Mouse (Mus musculus) midbrain, embryonic 11.5 days (tissue): ENCODE results near the gene Hmox1. TPM values are rescaled to one million over a fixed set of nuclear protein-coding genes. Genes with fewer than 3 reads are reported as not detected.

ENCODE experiments used
- ATAC-seq: fragments of 200-750 bp; cut with Nextera tagmentation; 2 replicates; pipeline ENCODE4 v1.8.0; 2017; ENCODE audit warnings: moderate TSS enrichment, moderate library complexity; ENCODE audit not compliant: low FRiP score
- DNase-seq: peaks from one replicate; pipeline ENCODE4 v3.0.0; 2015; ENCODE audit warnings: low spot score; ENCODE audit errors: missing footprints
- H3K27ac ChIP-seq: fragments of 300-500 bp; sonication (generic); 2 replicates; pipeline ENCODE4 v1.5.1; 2014; ENCODE audit warnings: low read depth, low read length
- H3K27me3 ChIP-seq: fragments of 300-500 bp; sonication (generic); 2 replicates; pipeline ENCODE4 v1.6.1; 2014; ENCODE audit warnings: mild to moderate bottlenecking, low read length, moderate library complexity, mixed read lengths; ENCODE audit not compliant: control insufficient read depth, insufficient read depth
- H3K36me3 ChIP-seq: fragments of 300-500 bp; sonication (generic); 2 replicates; pipeline ENCODE4 v1.6.1; 2014; ENCODE audit warnings: mild to moderate bottlenecking, low read length, moderate library complexity, mixed read lengths; ENCODE audit not compliant: control insufficient read depth, insufficient read depth
- H3K4me1 ChIP-seq: fragments of 300-500 bp; sonication (generic); 2 replicates; pipeline ENCODE4 v1.6.1; 2014; ENCODE audit warnings: low read length; ENCODE audit not compliant: control insufficient read depth, insufficient read depth
- H3K4me2 ChIP-seq: fragments of 300-500 bp; sonication (generic); 2 replicates; pipeline ENCODE4 v1.6.1; 2014; ENCODE audit warnings: mild to moderate bottlenecking, moderate library complexity
- H3K4me3 ChIP-seq: fragments of 300-500 bp; sonication (generic); 2 replicates; pipeline ENCODE4 v1.5.1; 2014; ENCODE audit warnings: low read depth, low read length
- H3K9ac ChIP-seq: fragments of 300-500 bp; sonication (generic); 2 replicates; pipeline ENCODE4 v1.6.1; 2014; ENCODE audit warnings: low read length
- H3K9me3 ChIP-seq: fragments of 300-500 bp; sonication (generic); 2 replicates; pipeline ENCODE4 v1.6.1; 2016; ENCODE audit warnings: low read length; ENCODE audit not compliant: control insufficient read depth
- WGBS: fragments of 180-500 bp; shearing (Covaris S2); extraction: QIAGEN DNeasy Blood & Tissue Kit; methylation state at CpG from one replicate; pipeline ENCODE4 v1.1.7; 2014; 5-methylcytosine and 5-hydroxymethylcytosine counted together
- polyA plus RNA-seq: library from polyadenylated mRNA; unstranded; fragments of >200 nt; fragmentation: Nextera tagmentation; extraction: Ambion mirVana; gene quantifications from 2 replicates; pipeline ENCODE4 v1.2.1, GENCODE M21; 2014

Gene Hmox1
- polyA plus RNA-seq, 1 experiment from 2014 or later: 15.7 TPM

DNA sequence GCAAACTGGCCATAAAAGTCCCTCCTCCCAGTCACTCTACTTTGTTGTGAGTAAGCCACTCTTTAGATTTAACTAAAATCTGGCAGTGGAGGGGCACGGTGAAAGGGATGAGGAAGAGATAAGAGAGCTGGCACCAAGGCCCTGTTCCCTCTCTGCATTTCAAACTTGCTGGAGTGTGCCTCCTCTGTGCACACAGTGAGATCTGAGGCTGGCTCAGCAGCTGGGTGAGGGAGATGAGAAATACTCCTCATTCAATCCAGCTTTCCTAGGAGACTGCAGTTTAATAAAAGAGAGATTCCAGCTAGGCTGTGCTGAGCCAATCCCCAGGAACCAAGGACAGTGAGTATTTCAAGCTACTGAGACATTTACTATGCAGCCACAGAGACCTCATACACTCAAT is 42.3 kb downstream of the Hmox1 start:
- no peak overlapping the region for H3K4me3 ChIP-seq
- no peaks in the 10 kb centered on the region for H3K27me3 ChIP-seq
- no peak overlapping the region for H3K4me2 ChIP-seq
- 72% methylated on average over 1 of the region's 1 CpGs for WGBS
- no peak for ATAC-seq
- H3K27ac ChIP-seq: no peak overlapping the region
- H3K9me3 ChIP-seq: no peaks in the 10 kb centered on the region
- no peaks in the 10 kb centered on the region for H3K36me3 ChIP-seq
- H3K9ac ChIP-seq: no peak overlapping the region
- H3K4me1 ChIP-seq: 0 out of 2 replicates have a peak, but pooled peaks cover 2% of the 10 kb centered on the region
- no peak for DNase-seq

DNA sequence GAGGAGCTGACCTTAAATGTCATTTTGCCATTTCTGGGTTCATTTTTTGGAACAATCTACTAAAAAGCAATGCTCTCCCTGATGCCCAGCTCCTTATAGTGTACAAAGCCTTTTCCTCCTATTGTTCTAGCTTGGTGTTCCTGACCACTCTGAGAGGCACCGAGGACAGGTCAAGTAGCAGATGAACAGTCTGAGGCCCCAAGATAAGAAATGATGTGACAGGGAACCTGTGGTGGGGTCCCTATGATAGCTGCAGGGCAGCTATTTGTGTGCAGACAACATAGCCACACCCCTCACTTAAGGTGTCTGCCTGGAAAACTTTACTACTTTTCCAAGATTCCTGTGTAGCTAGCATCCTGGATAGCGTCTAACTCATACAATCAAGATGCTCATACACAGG is 42.8 kb downstream of the Hmox1 start:
- H3K9me3 ChIP-seq: no peaks in the 10 kb centered on the region
- no peak overlapping the region for H3K4me2 ChIP-seq
- no peak overlapping the region for H3K4me3 ChIP-seq
- WGBS: 83% methylated on average over 2 of the region's 2 CpGs
- DNase-seq (no peak), ATAC-seq (no peak)
- H3K9ac ChIP-seq: no peak overlapping the region
- no peaks in the 10 kb centered on the region for H3K36me3 ChIP-seq
- H3K27me3 ChIP-seq: no peaks in the 10 kb centered on the region
- 0 out of 2 replicates have a peak, but pooled peaks cover 2% of the 10 kb centered on the region for H3K4me1 ChIP-seq
- no peak overlapping the region for H3K27ac ChIP-seq

DNA sequence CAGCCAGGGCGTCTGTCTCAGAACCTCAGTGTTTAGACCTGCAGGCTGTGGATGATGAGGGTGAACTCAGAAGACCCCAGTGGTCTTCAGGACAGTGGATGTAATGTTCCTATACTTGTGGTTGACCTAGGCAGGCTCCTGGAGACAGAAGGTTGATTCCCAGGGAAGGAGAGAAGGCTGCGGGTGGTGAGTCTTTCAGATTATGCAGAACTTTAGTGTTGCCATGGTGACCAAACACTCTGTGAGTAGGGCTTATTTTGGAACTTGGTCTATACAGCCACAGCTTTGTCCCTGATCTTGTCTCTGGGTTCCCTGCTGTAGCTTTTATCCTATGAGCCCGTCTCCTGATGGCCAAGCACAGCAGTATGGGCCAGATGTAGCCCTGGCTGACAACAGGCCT is 44.1 kb downstream of the Hmox1 start:
- 61% methylated on average over 3 of the region's 3 CpGs for WGBS
- Histone ChIP-seq H3K4me2 (no peak overlapping the region), H3K27ac (no peak overlapping the region), H3K27me3 (no peaks in the 10 kb centered on the region), H3K9me3 (no peaks in the 10 kb centered on the region), H3K4me3 (no peak overlapping the region), H3K36me3 (no peaks in the 10 kb centered on the region), H3K4me1 (0 out of 2 replicates have a peak, but pooled peaks cover 2% of the 10 kb centered on the region), H3K9ac (no peak overlapping the region)
- peak; percentile 33; the same call in 1 of the 2 replicates for ATAC-seq
- no peak for DNase-seq

Other genes starting within 250 kb of the Hmox1 start
- not detected in 2 replicates for gene Isx, start 220.4 kb upstream of the Hmox1 start, polyA plus RNA-seq
- gene Hmgxb4, start 100.3 kb upstream of the Hmox1 start, polyA plus RNA-seq: 45.3 and 52.6 TPM in 2 replicates
- 23.8 and 24.2 TPM in 2 replicates for gene Tom1, start 59.9 kb upstream of the Hmox1 start, polyA plus RNA-seq
- 175 and 195 TPM in 2 replicates for gene Mcm5, start 15.9 kb downstream of the Hmox1 start, polyA plus RNA-seq
- gene Rasd2, start 120.3 kb downstream of the Hmox1 start, polyA plus RNA-seq: 0.12 TPM in 2 replicates